Mouse (Mus musculus): ENCODE measurements at regions not wholly inside any gene's neighbourhood (a gene's known extent, or its start where the extent isn't known, plus 50 kb on each side); places are given as distances from the start of the nearest gene placed in this dataset.
"Not testable (repeated sequence)": the region's sequence is repeated elsewhere in the genome, so short reads cannot be mapped to it uniquely, and the experiment has no call there.

DNA sequence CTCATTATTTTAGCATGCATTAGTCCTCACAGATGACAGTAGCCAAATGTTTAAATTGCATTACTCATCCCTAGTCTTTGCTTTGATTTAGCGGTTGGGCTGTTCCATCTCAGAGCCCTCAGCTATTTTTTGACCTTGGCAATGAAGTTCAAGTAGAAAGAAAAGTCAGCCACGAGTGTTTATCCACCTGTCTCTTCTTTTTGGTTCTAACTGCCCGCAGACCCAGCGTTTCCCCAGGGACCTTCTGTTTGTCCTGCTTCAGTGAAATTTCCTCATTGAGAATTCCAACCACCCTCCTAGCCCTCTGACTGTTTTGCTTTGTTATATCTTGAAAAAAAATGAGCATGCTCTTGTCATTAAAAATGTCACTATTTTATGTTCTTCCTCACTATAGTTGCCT is 403.5 kb downstream of the Arl4a start:
- Histone ChIP-seq H3K36me3 (ENCODE audit: control insufficient read depth, insufficient read depth, low read length) (no peaks in the 10 kb centered on the region), H3K27ac (ENCODE audit: insufficient read depth, low read depth, low read length) (no peak overlapping the region), H3K27me3 (replicated peaks; ENCODE audit: control insufficient read depth, insufficient read depth, low read length) (no peaks in the 10 kb centered on the region), H3K4me1 (ENCODE audit: control insufficient read depth, insufficient read depth, low read length) (no peaks in the 10 kb centered on the region), H3K4me3 (ENCODE audit: insufficient read depth, low read depth, low read length) (no peak overlapping the region)
- TF ChIP-seq CTCF (conservative IDR thresholded peaks at IDR 0.05; ENCODE audit: insufficient read depth, insufficient read length, low read depth, low read length), result no peak
- no peak for TF ChIP-seq POLR2A (IDR thresholded peaks at IDR 0.05; ENCODE audit: low read depth, low read length)
- 58% methylated on average over 4 of the region's 4 CpGs for WGBS
- DNase-seq, result no peak

DNA sequence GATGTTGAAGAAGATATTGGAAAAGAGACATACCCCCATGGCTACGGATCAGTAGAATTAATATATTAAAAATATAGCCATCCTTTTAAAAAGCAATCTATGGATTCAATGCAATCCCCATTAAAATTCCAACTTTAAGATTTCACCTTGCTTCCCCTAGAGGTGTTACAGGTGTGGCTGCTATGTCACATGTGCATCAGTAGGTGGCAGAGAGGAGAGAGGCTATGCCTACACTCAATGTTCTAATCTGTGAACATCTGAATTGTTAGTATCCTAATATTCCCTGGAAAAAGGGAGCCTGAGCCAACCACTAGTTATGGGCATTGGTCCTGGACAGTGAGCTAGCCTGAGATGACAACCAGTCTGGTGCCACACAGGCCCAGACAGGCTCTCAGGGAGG is 416.6 kb downstream of the Arl4a start:
- H3K27ac ChIP-seq (ENCODE audit: insufficient read depth, low read depth, low read length), result no peak overlapping the region
- TF ChIP-seq CTCF (conservative IDR thresholded peaks at IDR 0.05; ENCODE audit: insufficient read depth, insufficient read length, low read depth, low read length) (peak; percentile 47; the same call in 1 of the 2 replicates), POLR2A (IDR thresholded peaks at IDR 0.05; ENCODE audit: low read depth, low read length) (no peak)
- WGBS, result 95% methylated on average over 1 of the region's 1 CpGs
- no peaks in the 10 kb centered on the region for H3K4me1 ChIP-seq (ENCODE audit: control insufficient read depth, insufficient read depth, low read length)
- no peak for DNase-seq
- H3K36me3 ChIP-seq (ENCODE audit: control insufficient read depth, insufficient read depth, low read length), result no peaks in the 10 kb centered on the region
- no peaks in the 10 kb centered on the region for H3K27me3 ChIP-seq (replicated peaks; ENCODE audit: control insufficient read depth, insufficient read depth, low read length)
- no peak overlapping the region for H3K4me3 ChIP-seq (ENCODE audit: insufficient read depth, low read depth, low read length)

DNA sequence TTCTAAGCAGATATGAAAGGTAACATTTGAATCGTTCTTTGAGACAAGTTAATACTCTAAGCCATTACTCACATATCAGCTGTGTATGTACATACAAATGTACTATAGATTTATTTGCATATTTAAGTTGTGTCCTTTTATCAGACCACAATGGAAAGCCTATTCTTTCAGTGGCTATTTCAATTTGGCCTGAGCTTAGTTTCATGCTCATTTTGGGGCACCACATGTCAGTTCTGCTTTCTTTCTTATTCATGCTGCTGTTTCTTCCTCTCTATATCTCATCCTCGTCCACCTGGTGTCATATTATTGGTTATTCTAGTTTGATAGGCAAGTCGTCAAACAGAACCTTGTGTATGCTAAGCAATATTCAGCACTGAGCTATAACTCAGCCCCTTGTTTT is 432.5 kb downstream of the Arl4a start:
- Histone ChIP-seq H3K27me3 (replicated peaks; ENCODE audit: control insufficient read depth, insufficient read depth, low read length) (no peaks in the 10 kb centered on the region), H3K36me3 (ENCODE audit: control insufficient read depth, insufficient read depth, low read length) (no peaks in the 10 kb centered on the region), H3K4me1 (ENCODE audit: control insufficient read depth, insufficient read depth, low read length) (no peaks in the 10 kb centered on the region), H3K27ac (ENCODE audit: insufficient read depth, low read depth, low read length) (no peak overlapping the region), H3K4me3 (ENCODE audit: insufficient read depth, low read depth, low read length) (no peak overlapping the region)
- 57% methylated on average over 3 of the region's 3 CpGs for whole genome bisulfite sequencing
- no peak for DNase-seq
- no peak for TF ChIP-seq CTCF (conservative IDR thresholded peaks at IDR 0.05; ENCODE audit: insufficient read depth, insufficient read length, low read depth, low read length)
- TF ChIP-seq POLR2A (IDR thresholded peaks at IDR 0.05; ENCODE audit: low read depth, low read length), result no peak

DNA sequence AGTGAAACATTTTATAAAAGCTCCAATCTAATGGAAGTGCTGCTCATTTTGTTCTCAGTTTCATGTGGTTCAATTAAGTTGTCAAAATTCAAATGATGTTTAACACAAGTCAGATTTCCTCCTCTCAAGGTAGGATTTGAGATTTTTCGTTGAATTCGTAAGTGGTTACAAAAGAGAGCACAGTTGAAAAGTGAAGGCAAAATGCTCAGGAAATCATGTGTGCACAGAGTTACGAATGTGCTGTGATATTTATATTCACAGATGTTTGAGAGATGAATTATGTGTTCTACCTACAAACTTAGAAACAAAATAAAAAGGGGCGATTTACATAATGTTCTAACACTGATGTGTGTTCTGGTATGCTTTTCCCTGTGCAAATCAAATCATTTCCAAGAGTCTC is 433.1 kb downstream of the Arl4a start:
- Histone ChIP-seq H3K27me3 (replicated peaks; ENCODE audit: control insufficient read depth, insufficient read depth, low read length) (no peaks in the 10 kb centered on the region), H3K4me3 (ENCODE audit: insufficient read depth, low read depth, low read length) (no peak overlapping the region), H3K4me1 (ENCODE audit: control insufficient read depth, insufficient read depth, low read length) (no peaks in the 10 kb centered on the region), H3K36me3 (ENCODE audit: control insufficient read depth, insufficient read depth, low read length) (no peaks in the 10 kb centered on the region), H3K27ac (ENCODE audit: insufficient read depth, low read depth, low read length) (no peak overlapping the region)
- 70% methylated on average over 4 of the region's 4 CpGs for WGBS
- no peak for DNase-seq
- TF ChIP-seq CTCF (conservative IDR thresholded peaks at IDR 0.05; ENCODE audit: insufficient read depth, insufficient read length, low read depth, low read length) (no peak), POLR2A (IDR thresholded peaks at IDR 0.05; ENCODE audit: low read depth, low read length) (no peak)

DNA sequence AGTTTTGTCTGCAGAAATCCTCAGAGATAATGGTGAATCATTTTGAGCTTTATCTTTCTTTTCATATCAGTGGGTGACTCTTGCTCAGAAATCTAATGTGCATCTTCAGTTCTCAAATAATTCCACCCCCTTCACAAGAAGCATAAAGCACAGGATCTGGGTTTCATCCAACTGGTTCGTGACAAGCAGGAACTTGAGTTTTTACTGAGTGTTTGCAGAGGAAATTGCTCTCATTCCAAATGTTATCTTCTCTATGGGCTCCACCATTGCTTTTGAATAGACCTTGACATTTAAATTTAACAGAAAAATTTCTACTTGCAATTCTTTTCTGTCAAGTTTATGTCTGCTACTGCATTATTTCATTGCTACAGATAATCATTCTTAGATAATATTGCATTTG is 443.1 kb downstream of the Arl4a start:
- H3K27me3 ChIP-seq (replicated peaks; ENCODE audit: control insufficient read depth, insufficient read depth, low read length), result no peaks in the 10 kb centered on the region
- no peak for DNase-seq
- no peaks in the 10 kb centered on the region for H3K4me1 ChIP-seq (ENCODE audit: control insufficient read depth, insufficient read depth, low read length)
- H3K27ac ChIP-seq (ENCODE audit: insufficient read depth, low read depth, low read length), result no peak overlapping the region
- H3K36me3 ChIP-seq (ENCODE audit: control insufficient read depth, insufficient read depth, low read length), result no peaks in the 10 kb centered on the region
- no peak overlapping the region for H3K4me3 ChIP-seq (ENCODE audit: insufficient read depth, low read depth, low read length)
- TF ChIP-seq POLR2A (IDR thresholded peaks at IDR 0.05; ENCODE audit: low read depth, low read length), result no peak
- TF ChIP-seq CTCF (conservative IDR thresholded peaks at IDR 0.05; ENCODE audit: insufficient read depth, insufficient read length, low read depth, low read length), result no peak
- 40% methylated on average over 1 of the region's 1 CpGs for WGBS

DNA sequence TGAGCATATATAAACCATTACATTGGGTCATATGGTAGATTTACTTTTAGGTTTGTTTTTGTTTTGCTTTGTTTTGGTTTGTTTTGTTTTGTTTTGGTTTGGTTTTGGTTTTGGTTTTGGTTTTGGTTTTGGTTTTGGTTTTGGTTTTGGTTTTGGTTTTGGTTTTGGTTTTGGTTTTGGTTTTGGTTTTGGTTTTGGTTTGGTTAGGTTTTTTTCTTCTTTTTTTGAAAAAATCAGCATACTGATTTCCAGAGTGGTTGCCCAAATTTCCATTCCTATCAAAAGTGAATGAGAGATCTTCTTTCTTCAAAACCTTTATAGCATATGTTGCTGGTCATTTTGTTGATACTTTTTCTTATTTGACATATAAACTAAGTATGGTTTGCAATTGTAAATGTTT is 444.0 kb downstream of the Arl4a start:
- H3K36me3 ChIP-seq (ENCODE audit: control insufficient read depth, insufficient read depth, low read length); H3K27me3 ChIP-seq (replicated peaks; ENCODE audit: control insufficient read depth, insufficient read depth, low read length); H3K4me3 ChIP-seq (ENCODE audit: insufficient read depth, low read depth, low read length); DNase-seq; H3K4me1 ChIP-seq (ENCODE audit: control insufficient read depth, insufficient read depth, low read length); H3K27ac ChIP-seq (ENCODE audit: insufficient read depth, low read depth, low read length): not testable (repeated sequence)

DNA sequence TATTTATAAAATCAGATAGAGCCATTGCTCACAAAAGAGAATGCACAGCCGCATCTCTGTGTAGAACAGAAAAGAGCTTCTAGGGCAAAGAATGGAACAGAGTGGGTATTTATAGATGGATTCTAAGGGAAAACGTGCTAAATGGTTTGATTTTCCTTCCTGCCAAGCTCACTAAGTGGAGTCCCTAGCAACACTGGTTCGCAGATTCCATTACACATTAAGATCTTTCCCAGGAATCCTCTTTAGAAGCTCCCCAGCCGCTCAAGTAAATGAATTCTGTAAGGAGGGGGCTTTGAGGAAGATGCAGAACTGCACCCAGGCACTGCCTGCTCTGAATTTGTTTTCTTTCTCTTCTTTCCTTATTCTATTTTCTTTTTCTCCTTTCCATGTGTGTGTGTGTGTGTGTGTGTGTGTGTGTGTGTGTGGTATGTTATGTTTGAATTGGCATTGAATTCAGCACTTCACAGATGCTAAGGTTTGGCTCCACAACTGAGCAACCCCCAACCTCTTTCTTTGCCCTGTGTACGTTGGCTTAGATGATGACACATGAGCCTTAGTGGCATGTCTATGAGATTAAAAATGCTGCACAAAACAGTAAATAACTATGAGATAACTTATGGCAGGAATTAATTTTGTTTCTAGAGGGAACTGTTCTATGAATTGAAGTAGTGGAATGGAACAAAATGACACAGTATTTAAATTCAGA is 450.5 kb downstream of the Arl4a start:
- no peaks in the 10 kb centered on the region for H3K4me1 ChIP-seq (ENCODE audit: control insufficient read depth, insufficient read depth, low read length)
- no peaks in the 10 kb centered on the region for H3K27me3 ChIP-seq (replicated peaks; ENCODE audit: control insufficient read depth, insufficient read depth, low read length)
- TF ChIP-seq POLR2A (IDR thresholded peaks at IDR 0.05; ENCODE audit: low read depth, low read length), result no peak
- TF ChIP-seq CTCF (conservative IDR thresholded peaks at IDR 0.05; ENCODE audit: insufficient read depth, insufficient read length, low read depth, low read length), result no peak
- DNase-seq, result no peak
- H3K4me3 ChIP-seq (ENCODE audit: insufficient read depth, low read depth, low read length), result no peak overlapping the region
- H3K27ac ChIP-seq (ENCODE audit: insufficient read depth, low read depth, low read length), result no peak overlapping the region
- WGBS, result 67% methylated on average over 5 of the region's 5 CpGs
- H3K36me3 ChIP-seq (ENCODE audit: control insufficient read depth, insufficient read depth, low read length), result no peaks in the 10 kb centered on the region

DNA sequence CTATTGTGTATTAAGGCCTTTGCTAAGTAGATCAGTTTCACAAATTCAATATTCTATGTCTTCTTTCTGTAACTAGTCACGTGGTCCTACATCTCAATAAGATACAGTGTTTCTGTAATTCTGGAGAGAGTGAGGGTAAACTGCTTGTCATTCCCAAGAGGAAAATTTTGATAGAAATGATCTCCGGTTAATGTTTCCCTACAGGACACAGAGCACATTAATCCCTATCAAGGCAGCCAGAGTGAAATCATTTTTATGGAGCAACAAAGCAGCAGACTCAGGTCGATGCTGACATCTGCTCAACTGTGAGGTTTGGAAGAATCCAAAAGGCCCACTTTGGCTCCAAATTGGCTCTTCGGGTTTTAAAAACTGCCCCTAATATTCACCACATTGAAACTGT is 451.7 kb downstream of the Arl4a start:
- WGBS, result 85% methylated on average over 4 of the region's 4 CpGs
- no peak overlapping the region for H3K4me3 ChIP-seq (ENCODE audit: insufficient read depth, low read depth, low read length)
- TF ChIP-seq CTCF (conservative IDR thresholded peaks at IDR 0.05; ENCODE audit: insufficient read depth, insufficient read length, low read depth, low read length) (no peak), POLR2A (IDR thresholded peaks at IDR 0.05; ENCODE audit: low read depth, low read length) (no peak)
- H3K4me1 ChIP-seq (ENCODE audit: control insufficient read depth, insufficient read depth, low read length), result no peaks in the 10 kb centered on the region
- no peak overlapping the region for H3K27ac ChIP-seq (ENCODE audit: insufficient read depth, low read depth, low read length)
- DNase-seq, result no peak
- no peaks in the 10 kb centered on the region for H3K36me3 ChIP-seq (ENCODE audit: control insufficient read depth, insufficient read depth, low read length)
- H3K27me3 ChIP-seq (replicated peaks; ENCODE audit: control insufficient read depth, insufficient read depth, low read length), result no peaks in the 10 kb centered on the region
